Mouse (Mus musculus): Measurements from ENCODE around the gene 1110017D15Rik. TPM values are rescaled to one million over a fixed set of nuclear protein-coding genes. Genes with fewer than 3 reads are reported as not detected.

Gene 1110017D15Rik
- total and polyA plus RNA-seq, 2 experiments from 2014 or later: 0.18 TPM; not detected in 1

- no peak overlapping the region for H3K9ac ChIP-seq (replicated peaks; ENCODE audit: low read depth, low read length)
- H3K4me3 ChIP-seq (ENCODE audit: low read depth, low read length): no peak overlapping the region
- H3K27ac ChIP-seq (ENCODE audit: low read depth): no peak overlapping the region
- no peaks in the 10 kb centered on the region for H3K36me3 ChIP-seq (replicated peaks; ENCODE audit: control insufficient read depth, insufficient read depth, low read length)
- H3K4me1 ChIP-seq (ENCODE audit: control insufficient read depth, insufficient read depth): peaks cover 14% of the 10 kb centered on the region
- H3K9me3 ChIP-seq (replicated peaks; ENCODE audit: control insufficient read depth, low read length): no peaks in the 10 kb centered on the region
- ATAC-seq (ENCODE audit: insufficient read depth, low read depth): no peak
- DNase-seq (ENCODE audit: low spot score): no peak
- peaks cover 60% of the 10 kb centered on the region for H3K27me3 ChIP-seq (ENCODE audit: control insufficient read depth, insufficient read depth, low read length)
- 77% methylated on average over 8 of the region's 8 CpGs for WGBS
- no peak overlapping the region for H3K4me2 ChIP-seq (ENCODE audit: low read depth, low read length)
- TF ChIP-seq CTCF (IDR thresholded peaks at IDR 0.05; ENCODE audit: low read depth) (no peak), EP300 (IDR thresholded peaks at IDR 0.05; ENCODE audit: low read depth) (no peak)
Measured at GRCm38 (mm10) chr4:41499619-41500018, 17.5 kb downstream of the 1110017D15Rik start.

- Histone ChIP-seq H3K27ac (ENCODE audit: low read depth) (no peak overlapping the region), H3K9ac (replicated peaks; ENCODE audit: low read depth, low read length) (no peak overlapping the region), H3K4me3 (ENCODE audit: low read depth, low read length) (peak overlapping the region; percentile 25), H3K4me1 (ENCODE audit: control insufficient read depth, insufficient read depth) (peaks cover 14% of the 10 kb centered on the region), H3K4me2 (ENCODE audit: low read depth, low read length) (peak overlapping the region; percentile 1; the same call in 1 of the 2 replicates), H3K9me3 (replicated peaks; ENCODE audit: control insufficient read depth, low read length) (no peaks in the 10 kb centered on the region), H3K27me3 (ENCODE audit: control insufficient read depth, insufficient read depth, low read length) (peaks cover 60% of the 10 kb centered on the region), H3K36me3 (replicated peaks; ENCODE audit: control insufficient read depth, insufficient read depth, low read length) (no peaks in the 10 kb centered on the region)
- DNase-seq (ENCODE audit: low spot score) (no peak), ATAC-seq (ENCODE audit: insufficient read depth, low read depth) (no peak)
- TF ChIP-seq CTCF (IDR thresholded peaks at IDR 0.05; ENCODE audit: low read depth): no peak
- WGBS: 19% methylated on average over 43 of the region's 43 CpGs
Measured at GRCm38 (mm10) chr4:41498921-41499391, 18.2 kb downstream of the 1110017D15Rik start.

- no peaks in the 10 kb centered on the region for H3K9me3 ChIP-seq (replicated peaks; ENCODE audit: control insufficient read depth, low read length)
- H3K27me3 ChIP-seq (ENCODE audit: control insufficient read depth, insufficient read depth, low read length): peaks cover 60% of the 10 kb centered on the region
- DNase-seq (ENCODE audit: low spot score): no peak
- H3K4me1 ChIP-seq (ENCODE audit: control insufficient read depth, insufficient read depth): peaks cover 14% of the 10 kb centered on the region
- no peak overlapping the region for H3K9ac ChIP-seq (replicated peaks; ENCODE audit: low read depth, low read length)
- TF ChIP-seq EP300 (IDR thresholded peaks at IDR 0.05; ENCODE audit: low read depth) (no peak), CTCF (IDR thresholded peaks at IDR 0.05; ENCODE audit: low read depth) (no peak)
- no peak for ATAC-seq (ENCODE audit: insufficient read depth, low read depth)
- peak overlapping the region; percentile 25 for H3K4me3 ChIP-seq (ENCODE audit: low read depth, low read length)
- peak overlapping the region; percentile 28 for H3K4me2 ChIP-seq (ENCODE audit: low read depth, low read length)
- 15% methylated on average over 72 of the region's 72 CpGs for WGBS
- no peak overlapping the region for H3K27ac ChIP-seq (ENCODE audit: low read depth)
- H3K36me3 ChIP-seq (replicated peaks; ENCODE audit: control insufficient read depth, insufficient read depth, low read length): no peaks in the 10 kb centered on the region
Measured at GRCm38 (mm10) chr4:41497995-41498845, 18.9 kb downstream of the 1110017D15Rik start.

GRCm38 (mm10) chr4:41497579-41497978 is 19.6 kb downstream of the 1110017D15Rik start:
- Histone ChIP-seq H3K27me3 (ENCODE audit: control insufficient read depth, insufficient read depth, low read length) (peaks cover 60% of the 10 kb centered on the region), H3K4me1 (ENCODE audit: control insufficient read depth, insufficient read depth) (peaks cover 13% of the 10 kb centered on the region), H3K27ac (ENCODE audit: low read depth) (no peak overlapping the region), H3K9me3 (replicated peaks; ENCODE audit: control insufficient read depth, low read length) (no peaks in the 10 kb centered on the region), H3K9ac (replicated peaks; ENCODE audit: low read depth, low read length) (no peak overlapping the region), H3K4me3 (ENCODE audit: low read depth, low read length) (peak overlapping the region; percentile 25), H3K36me3 (replicated peaks; ENCODE audit: control insufficient read depth, insufficient read depth, low read length) (no peaks in the 10 kb centered on the region), H3K4me2 (ENCODE audit: low read depth, low read length) (peak overlapping the region; percentile 28)
- DNase-seq (ENCODE audit: low spot score): no peak
- TF ChIP-seq EP300 (IDR thresholded peaks at IDR 0.05; ENCODE audit: low read depth) (no peak), CTCF (IDR thresholded peaks at IDR 0.05; ENCODE audit: low read depth) (peak; percentile 31)
- ATAC-seq (ENCODE audit: insufficient read depth, low read depth): no peak
- 15% methylated on average over 34 of the region's 34 CpGs for WGBS

GRCm38 (mm10) chr4:41497046-41497445 is 20.1 kb downstream of the 1110017D15Rik start:
- 75% methylated on average over 5 of the region's 5 CpGs for WGBS
- H3K9me3 ChIP-seq (replicated peaks; ENCODE audit: control insufficient read depth, low read length): no peaks in the 10 kb centered on the region
- H3K27me3 ChIP-seq (ENCODE audit: control insufficient read depth, insufficient read depth, low read length): peaks cover 56% of the 10 kb centered on the region
- H3K9ac ChIP-seq (replicated peaks; ENCODE audit: low read depth, low read length): no peak overlapping the region
- no peak overlapping the region for H3K4me3 ChIP-seq (ENCODE audit: low read depth, low read length)
- H3K36me3 ChIP-seq (replicated peaks; ENCODE audit: control insufficient read depth, insufficient read depth, low read length): no peaks in the 10 kb centered on the region
- DNase-seq (ENCODE audit: low spot score) (no peak), ATAC-seq (ENCODE audit: insufficient read depth, low read depth) (no peak)
- H3K4me2 ChIP-seq (ENCODE audit: low read depth, low read length): no peak overlapping the region
- TF ChIP-seq EP300 (IDR thresholded peaks at IDR 0.05; ENCODE audit: low read depth) (no peak), CTCF (IDR thresholded peaks at IDR 0.05; ENCODE audit: low read depth) (no peak)
- H3K27ac ChIP-seq (ENCODE audit: low read depth): no peak overlapping the region
- peaks cover 8% of the 10 kb centered on the region; the same call in 1 of the 2 replicates for H3K4me1 ChIP-seq (ENCODE audit: control insufficient read depth, insufficient read depth)
